In the genomic region with DNA sequence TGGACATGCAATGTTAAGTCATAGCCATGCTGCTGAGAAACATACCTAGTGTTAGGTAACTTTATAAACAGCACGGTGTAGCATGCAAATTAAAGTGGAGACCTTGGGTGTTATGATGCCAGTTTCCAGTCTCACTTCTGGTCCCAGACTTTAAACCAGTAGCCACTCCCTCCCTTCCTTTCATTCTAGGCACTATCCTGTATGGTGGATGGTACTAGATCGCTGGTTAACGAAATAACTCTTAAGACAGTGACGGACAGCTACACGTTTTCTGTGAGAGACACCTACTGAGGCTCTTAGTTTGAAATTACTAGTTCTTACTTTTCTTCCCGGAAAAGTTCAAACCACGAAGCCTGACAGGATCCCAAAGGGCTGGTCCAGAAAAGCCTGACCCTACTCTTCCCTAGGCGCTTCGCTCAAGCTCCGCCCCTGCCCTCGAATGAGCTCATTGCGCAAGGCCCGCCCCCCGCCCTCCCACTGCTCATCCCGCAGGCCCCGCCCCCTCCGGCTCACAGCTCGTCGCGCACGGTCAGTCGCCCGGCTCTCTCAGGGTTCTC, we compare ENCODE assay signal across 8 mouse cellular contexts. TPM values are rescaled to one million over a fixed set of nuclear protein-coding genes. Genes with fewer than 3 reads are reported as not detected.
A peak's percentile ranks its signal among the peaks of the same experiment; 100 is the strongest.
DNase-seq lines count a peak whose midpoint lies in the region; ATAC-seq and TF ChIP-seq lines count a peak whose summit lies in the region.

No protein-coding gene starts in this region.

- WGBS in lung, postnatal 0 days = under 1% methylated on average over 21 of the region's 23 CpGs
- under 1% methylated on average over 23 of the region's 23 CpGs for WGBS in embryonic facial prominence, embryonic 14.5 days
- 1% methylated on average over 22 of the region's 23 CpGs for WGBS in midbrain, embryonic 16.5 days

- TF ChIP-seq EP300 in lung, postnatal 0 days (IDR thresholded peaks at IDR 0.05) = no peak

- no peak for DNase-seq in lung, postnatal 0 days (ENCODE audit: low spot score)
- DNase-seq in lung, postnatal 10 days = no peak
- DNase-seq in embryonic facial prominence, embryonic 14.5 days (ENCODE audit: low spot score) = no peak
- peak; percentile 83 for DNase-seq in hindlimb bud, embryonic 11.5 days (ENCODE audit: extremely low spot score, low read depth, low spot score)
- DNase-seq in spleen, postnatal 14 days (ENCODE audit: low spot score in 2 of 2) = no peak
- no peak for DNase-seq in layer of hippocampus, adult 8-10 months (ENCODE audit: low spot score in 2 of 2)
- DNase-seq in layer of hippocampus, adult 9-10 months (ENCODE audit: low spot score) = no peak

- H3K9ac ChIP-seq in lung, postnatal 0 days (replicated peaks; ENCODE audit: low read depth) = peak overlapping the region; percentile 41; the same call in 1 of the 2 replicates
- H3K9ac ChIP-seq in embryonic facial prominence, embryonic 14.5 days (ENCODE audit: low read depth, low read length) = peak overlapping the region; percentile 85
- H3K9ac ChIP-seq in midbrain, embryonic 16.5 days (ENCODE audit: low read depth, low read length) = peak overlapping the region; percentile 80

- no peaks in the 10 kb centered on the region for H3K9me3 ChIP-seq in lung, postnatal 0 days (ENCODE audit: low read length)
- H3K9me3 ChIP-seq in embryonic facial prominence, embryonic 14.5 days (ENCODE audit: control insufficient read depth, low read length) = no peaks in the 10 kb centered on the region
- H3K9me3 ChIP-seq in midbrain, embryonic 16.5 days (replicated peaks; ENCODE audit: control insufficient read depth, low read length, poor library complexity, severe bottlenecking) = no peaks in the 10 kb centered on the region

- peak overlapping the region; percentile 92 for H3K4me2 ChIP-seq in lung, postnatal 0 days (replicated peaks; ENCODE audit: low read depth, low read length)
- peak overlapping the region; percentile 71 for H3K4me2 ChIP-seq in embryonic facial prominence, embryonic 14.5 days (ENCODE audit: low read depth, low read length)
- peak overlapping the region; percentile 67 for H3K4me2 ChIP-seq in midbrain, embryonic 16.5 days (ENCODE audit: low read length)

- no peaks in the 10 kb centered on the region; the same call in 1 of the 2 replicates for H3K4me1 ChIP-seq in lung, postnatal 0 days (ENCODE audit: insufficient read depth, low read depth, low read length)
- no peaks in the 10 kb centered on the region for H3K4me1 ChIP-seq in embryonic facial prominence, embryonic 14.5 days (ENCODE audit: control insufficient read depth, insufficient read depth, low read length)
- H3K4me1 ChIP-seq in midbrain, embryonic 16.5 days (ENCODE audit: control insufficient read depth, insufficient read depth, low read length) = peaks cover 22% of the 10 kb centered on the region

- peak; percentile 36 for ATAC-seq in lung, postnatal 0 days
- peak; percentile 51 for ATAC-seq in embryonic facial prominence, embryonic 14.5 days (ENCODE audit: low read depth)
- ATAC-seq in midbrain, embryonic 16.5 days = peak; percentile 79

- H3K27ac ChIP-seq in lung, postnatal 0 days (ENCODE audit: low read length) = peak overlapping the region; percentile 47; the same call in 1 of the 2 replicates
- H3K27ac ChIP-seq in embryonic facial prominence, embryonic 14.5 days (replicated peaks; ENCODE audit: low read depth, low read length) = peak overlapping the region; percentile 89
- H3K27ac ChIP-seq in midbrain, embryonic 16.5 days (ENCODE audit: low read length) = peak overlapping the region; percentile 86

- TF ChIP-seq CTCF in lung, postnatal 0 days (IDR thresholded peaks at IDR 0.05) = no peak

- peak overlapping the region; percentile 53 for H3K4me3 ChIP-seq in lung, postnatal 0 days (ENCODE audit: low read depth, low read length)
- peak overlapping the region; percentile 81 for H3K4me3 ChIP-seq in embryonic facial prominence, embryonic 14.5 days (ENCODE audit: low read depth, low read length)
- H3K4me3 ChIP-seq in midbrain, embryonic 16.5 days (ENCODE audit: low read depth, low read length) = peak overlapping the region; percentile 67

- no peaks in the 10 kb centered on the region for H3K27me3 ChIP-seq in lung, postnatal 0 days (replicated peaks; ENCODE audit: insufficient read depth, low read length)
- no peaks in the 10 kb centered on the region for H3K27me3 ChIP-seq in embryonic facial prominence, embryonic 14.5 days (replicated peaks; ENCODE audit: control insufficient read depth, insufficient read depth, low read length)
- no peaks in the 10 kb centered on the region for H3K27me3 ChIP-seq in midbrain, embryonic 16.5 days (ENCODE audit: control insufficient read depth, insufficient read depth, low read depth, low read length)

- H3K36me3 ChIP-seq in lung, postnatal 0 days (ENCODE audit: insufficient read depth, low read length) = no peaks in the 10 kb centered on the region
- H3K36me3 ChIP-seq in embryonic facial prominence, embryonic 14.5 days (ENCODE audit: control insufficient read depth, insufficient read depth, low read length) = peaks cover 5% of the 10 kb centered on the region
- no peaks in the 10 kb centered on the region for H3K36me3 ChIP-seq in midbrain, embryonic 16.5 days (ENCODE audit: control insufficient read depth, insufficient read depth, low read length)

RNA-seq across cellular contexts. Expression of gene Dck, which starts 0.3 kb away (rescaled TPM):
- 7.2 and 7.8 TPM in 2 replicates for polyA plus RNA-seq in lung, postnatal 0 days (2015; fragmentation: Nextera tagmentation; extraction: Ambion mirVana)
- polyA plus RNA-seq in embryonic facial prominence, embryonic 14.5 days (2014; fragmentation: Nextera tagmentation; extraction: Ambion mirVana) = 36.9 and 41.6 TPM in 2 replicates
- 43.6 and 48.8 TPM in 2 replicates for polyA plus RNA-seq in midbrain, embryonic 16.5 days (2015; fragmentation: Nextera tagmentation; extraction: Ambion mirVana)
- 10 to 100 TPM; 12.1 to 14.0 (median 12.9) TPM for total RNA-seq in layer of hippocampus, adult 8-10 months (2022)

RNA-seq across cellular contexts. Expression of gene Mob1b, which starts 43.9 kb away (rescaled TPM):
- polyA plus RNA-seq in lung, postnatal 0 days (2015; fragmentation: Nextera tagmentation; extraction: Ambion mirVana) = 9.7 and 10.8 TPM in 2 replicates
- 14.3 and 16.1 TPM in 2 replicates for polyA plus RNA-seq in embryonic facial prominence, embryonic 14.5 days (2014; fragmentation: Nextera tagmentation; extraction: Ambion mirVana)
- 9.1 and 9.8 TPM in 2 replicates for polyA plus RNA-seq in midbrain, embryonic 16.5 days (2015; fragmentation: Nextera tagmentation; extraction: Ambion mirVana)
- 10 to 100 TPM; 23.3 to 32.6 (median 26.6) TPM for total RNA-seq in layer of hippocampus, adult 8-10 months (2022)
